Mouse (Mus musculus) spleen, adult 2 months (tissue): ENCODE data around the gene Slit1. TPM values are rescaled to one million over a fixed set of nuclear protein-coding genes. Genes with fewer than 3 reads are reported as not detected.

Experiments used
- DNase-seq, 2 experiments: peaks; one replicate each; pipeline versions ENCODE4 v3.0.0 to v3.0.0-alpha.2; 2012 to 2021; ENCODE audit warnings: low spot score in 2 of 2, low read depth in 1 of 2
- H3K27ac ChIP-seq: fragments of 200-500 bp; 2 replicates; pipeline ENCODE4 v1.5.1; 2012; ENCODE audit warnings: low read length, inconsistent platforms; ENCODE audit not compliant: insufficient read depth
- H3K27me3 ChIP-seq: fragments of 200-500 bp; 2 replicates; pipeline ENCODE4 v1.6.1; 2012; ENCODE audit warnings: mild to moderate bottlenecking, moderate library complexity, low read length, inconsistent platforms; ENCODE audit not compliant: control insufficient read depth, insufficient read depth
- H3K36me3 ChIP-seq: fragments of 200-500 bp; 2 replicates; pipeline ENCODE4 v1.6.1; 2012; ENCODE audit warnings: mild to moderate bottlenecking, low read length, inconsistent platforms; ENCODE audit not compliant: control insufficient read depth, insufficient read depth
- H3K4me1 ChIP-seq: fragments of 200-500 bp; 2 replicates; pipeline ENCODE4 v1.6.1; 2011; ENCODE audit warnings: inconsistent platforms; ENCODE audit not compliant: control insufficient read depth, insufficient read depth, insufficient read length
- H3K4me3 ChIP-seq: fragments of 200-500 bp; 2 replicates; pipeline ENCODE4 v1.5.1; 2011; ENCODE audit warnings: mild to moderate bottlenecking, inconsistent platforms; ENCODE audit not compliant: insufficient read depth, insufficient read length; ENCODE audit errors: extremely low read depth
- CTCF ChIP-seq: fragments of 200-500 bp; IDR thresholded peaks from 2 replicates; pipeline ENCODE4 v1.5.1; 2011; ENCODE audit warnings: mild to moderate bottlenecking, inconsistent platforms; ENCODE audit not compliant: insufficient read depth, insufficient read length, insufficient replicate concordance; ENCODE audit errors: extremely low read depth
- POLR2A ChIP-seq: fragments of 200-500 bp; IDR thresholded peaks from 2 replicates; pipeline ENCODE4 v1.6.1; 2011; ENCODE audit warnings: low read depth, low read length, inconsistent platforms
- WGBS: fragments of 180-500 bp; shearing (Covaris S2); methylation state at CpG from one replicate; pipeline ENCODE4 v1.1.7; 2018; 5-methylcytosine and 5-hydroxymethylcytosine counted together
- polyA plus RNA-seq: library from polyadenylated mRNA; depleted of rRNA; stranded (reverse); fragments of >200 nt; gene quantifications from 2 replicates; pipeline ENCODE4 v1.2.3, GENCODE M21; 2012

The Slit1 gene
- polyA plus RNA-seq, 1 experiment = 0.78 TPM

- peaks cover 4% of the 10 kb centered on the region for H3K36me3 ChIP-seq
- no peaks in the 10 kb centered on the region for H3K4me1 ChIP-seq
- no peak for DNase-seq
- TF ChIP-seq POLR2A = no peak
- H3K4me3 ChIP-seq = no peak overlapping the region
- H3K27me3 ChIP-seq = no peaks in the 10 kb centered on the region
- H3K27ac ChIP-seq = no peak overlapping the region
- 96% methylated on average over 7 of the region's 7 CpGs for WGBS
Observed at GRCm38 (mm10) chr19:41589026-41589425, 154.4 kb downstream of the Slit1 start.

- Histone ChIP-seq H3K4me1 (no peaks in the 10 kb centered on the region), H3K27ac (no peak overlapping the region), H3K36me3 (peaks cover 9% of the 10 kb centered on the region), H3K4me3 (no peak overlapping the region), H3K27me3 (no peaks in the 10 kb centered on the region)
- TF ChIP-seq CTCF = no peak
- TF ChIP-seq POLR2A = no peak
- WGBS = 94% methylated on average over 20 of the region's 20 CpGs
- no peak for DNase-seq
Observed at GRCm38 (mm10) chr19:41587431-41588222, 155.8 kb downstream of the Slit1 start.

- H3K27ac ChIP-seq = no peak overlapping the region
- no peaks in the 10 kb centered on the region for H3K27me3 ChIP-seq
- H3K4me1 ChIP-seq = no peaks in the 10 kb centered on the region
- no peak overlapping the region for H3K4me3 ChIP-seq
- peaks cover 16% of the 10 kb centered on the region for H3K36me3 ChIP-seq
- no peak for TF ChIP-seq POLR2A
- no peak for TF ChIP-seq CTCF
- no peak for DNase-seq
- whole genome bisulfite sequencing = 85% methylated on average over 10 of the region's 10 CpGs
Observed at GRCm38 (mm10) chr19:41586752-41587151, 156.7 kb downstream of the Slit1 start.

GRCm38 (mm10) chr19:41582918-41583514 lies 160.4 kb downstream of the Slit1 start:
- no peak for DNase-seq
- Histone ChIP-seq H3K27me3 (no peaks in the 10 kb centered on the region), H3K4me1 (no peaks in the 10 kb centered on the region), H3K4me3 (no peak overlapping the region), H3K36me3 (peaks cover 19% of the 10 kb centered on the region), H3K27ac (no peak overlapping the region)
- 96% methylated on average over 5 of the region's 5 CpGs for WGBS
- TF ChIP-seq POLR2A (no peak), CTCF (no peak)

GRCm38 (mm10) chr19:41581706-41582420 lies 161.6 kb downstream of the Slit1 start, which contains the start of gene Gm340:
Gm340 (plus strand) TSS chr19:41582370.
- Histone ChIP-seq H3K4me3 (no peak within 1 kb of the TSS), H3K27me3 (no peaks in the 10 kb centered on the region), H3K36me3 (peaks cover 19% of the 10 kb centered on the region), H3K4me1 (no peaks in the 10 kb centered on the region), H3K27ac (no peak within 1 kb of the TSS)
- TF ChIP-seq POLR2A (no peak), CTCF (no peak)
- WGBS = 93% methylated on average over 23 of the region's 23 CpGs
- no peak for DNase-seq

- no peaks in the 10 kb centered on the region for H3K27me3 ChIP-seq
- no peak overlapping the region for H3K27ac ChIP-seq
- no peak for DNase-seq
- no peak overlapping the region for H3K4me3 ChIP-seq
- TF ChIP-seq CTCF (no peak), POLR2A (no peak)
- WGBS = 89% methylated on average over 4 of the region's 4 CpGs
- H3K36me3 ChIP-seq = peaks cover 15% of the 10 kb centered on the region
- H3K4me1 ChIP-seq = no peaks in the 10 kb centered on the region
Observed at GRCm38 (mm10) chr19:41579311-41579920, 164.0 kb downstream of the Slit1 start.
